9 mouse cellular contexts compared by ENCODE assay signal in genomic region chr1:34150416-34151093, GRCm38 (mm10).
DNase-seq lines count a peak whose midpoint lies in the region; ATAC-seq and TF ChIP-seq lines count a peak whose summit lies in the region.
"Had no signal": no experiment of that assay in that cellular context is flagged by ENCODE, and none has a peak within 500 bp of the region (broad histone marks: within the 10 kb centered on the region; RNA-seq: fewer than 3 reads in every experiment).

No protein-coding gene starts in this region.

- no peak overlapping the region for H3K9ac ChIP-seq in lung, embryonic 14.5 days
- H3K9ac ChIP-seq in hindbrain, embryonic 12.5 days: no peak overlapping the region
- H3K9ac ChIP-seq: liver, embryonic 12.5 days had no signal

- no peaks in the 10 kb centered on the region for H3K4me1 ChIP-seq in lung, embryonic 14.5 days (ENCODE audit: insufficient read depth)
- peaks cover 11% of the 10 kb centered on the region for H3K4me1 ChIP-seq in embryonic fibroblast, embryonic 13.5 days (ENCODE audit: control insufficient read depth, insufficient read depth, low read length)
- H3K4me1 ChIP-seq in hindbrain, embryonic 12.5 days: peaks cover 8% of the 10 kb centered on the region
- H3K4me1 ChIP-seq: liver, embryonic 12.5 days had no signal

- H3K27ac ChIP-seq in lung, embryonic 14.5 days (ENCODE audit: low read depth): peak overlapping the region; percentile 55
- peak overlapping the region; percentile 81 for H3K27ac ChIP-seq in embryonic fibroblast, embryonic 13.5 days (ENCODE audit: insufficient read depth, low read length)
- H3K27ac ChIP-seq in hindbrain, embryonic 12.5 days: peak overlapping the region; percentile 66
- H3K27ac ChIP-seq: liver, embryonic 12.5 days had no signal

- H3K36me3 ChIP-seq in lung, embryonic 14.5 days (ENCODE audit: insufficient read depth): no peaks in the 10 kb centered on the region
- 0 out of 2 replicates have a peak, but pooled peaks cover 4% of the 10 kb centered on the region for H3K36me3 ChIP-seq in hindbrain, embryonic 12.5 days
- H3K36me3 ChIP-seq: liver, embryonic 12.5 days had no signal

- H3K4me3 ChIP-seq in lung, embryonic 14.5 days (ENCODE audit: low read depth, low read length): no peak overlapping the region
- H3K4me3 ChIP-seq in embryonic fibroblast, embryonic 13.5 days (ENCODE audit: insufficient read depth, low read length): no peak overlapping the region
- no peak overlapping the region for H3K4me3 ChIP-seq in hindbrain, embryonic 12.5 days
- H3K4me3 ChIP-seq: liver, embryonic 12.5 days had no signal

- H3K4me2 ChIP-seq in lung, embryonic 14.5 days: no peak overlapping the region
- no peak overlapping the region for H3K4me2 ChIP-seq in hindbrain, embryonic 12.5 days (replicated peaks)
- H3K4me2 ChIP-seq: liver, embryonic 12.5 days had no signal

- H3K27me3 ChIP-seq in lung, embryonic 14.5 days (ENCODE audit: insufficient read depth, low read length): no peaks in the 10 kb centered on the region
- H3K27me3 ChIP-seq in hindbrain, embryonic 12.5 days: no peaks in the 10 kb centered on the region
- H3K27me3 ChIP-seq: liver, embryonic 12.5 days had no signal

- 43% methylated on average over 10 of the region's 10 CpGs for WGBS in lung, embryonic 14.5 days
- 37% methylated on average over 10 of the region's 10 CpGs for WGBS in hindbrain, embryonic 12.5 days

- TF ChIP-seq CTCF in lung, embryonic 14.5 days (IDR thresholded peaks at IDR 0.05; ENCODE audit: low read depth): no peak
- TF ChIP-seq CTCF in embryonic fibroblast, embryonic 13.5 days (IDR thresholded peaks at IDR 0.05; ENCODE audit: borderline replicate concordance, insufficient read depth, low read length): no peak

- TF ChIP-seq POLR2A in embryonic fibroblast, embryonic 13.5 days (IDR thresholded peaks at IDR 0.05; ENCODE audit: low read depth, low read length): no peak

- DNase-seq in lung, embryonic 14.5 days: peak; percentile 52
- no peak for DNase-seq in lung, postnatal 14 days
- DNase-seq in skeletal muscle tissue, adult 2 months (ENCODE audit: low read depth, low spot score): peak; percentile 67
- DNase-seq in c-Kit-positive CD71-positive TER-119-positive erythroid progenitor cells, embryonic 14.5 days (ENCODE audit: low spot score): no peak
- DNase-seq in urinary bladder, postnatal 4 days (ENCODE audit: low spot score in 2 of 2): no peak
- DNase-seq in urinary bladder, postnatal 36 days (ENCODE audit: low spot score in 2 of 2): no peak

- peak; percentile 81 for ATAC-seq in lung, embryonic 14.5 days (ENCODE audit: insufficient read depth)
- ATAC-seq in hindbrain, embryonic 12.5 days (ENCODE audit: low FRiP score): peak; percentile 49
- ATAC-seq: liver, embryonic 12.5 days had no signal

- H3K9me3 ChIP-seq in lung, embryonic 14.5 days (ENCODE audit: low read depth, low read length): no peaks in the 10 kb centered on the region
- H3K9me3 ChIP-seq in hindbrain, embryonic 12.5 days (replicated peaks): no peaks in the 10 kb centered on the region
- H3K9me3 ChIP-seq: liver, embryonic 12.5 days had no signal

Comparison
In these comparisons a context has a peak if more than half of its experiments do, and no peak if none do; other contexts are left out.
1. DNase-seq: peak in lung, embryonic 14.5 days (single experiment) and skeletal muscle tissue, adult 2 months (single experiment); none in lung, postnatal 14 days (single experiment), c-Kit-positive CD71-positive TER-119-positive erythroid progenitor cells, embryonic 14.5 days (single experiment), urinary bladder, postnatal 4 days (0 of 2) and urinary bladder, postnatal 36 days (0 of 2).
2. Peak in every context shown above with its lines, with median percentiles within 50 percentile points of each other: H3K27ac ChIP-seq.